Mouse (Mus musculus) lung, postnatal 14 days (tissue): ENCODE results near the gene Rfxap.
A peak's percentile ranks its signal among the peaks of the same experiment; 100 is the strongest.

Source experiments
- DNase-seq: peaks from one replicate; pipeline ENCODE4 v3.0.0; 2021

Gene Rfxap

GRCm38 (mm10) chr3:54807666-54808217, at the start of gene Rfxap:
TSS of gene Rfxap (minus strand) at chr3:54807791.
- DNase-seq: peak; percentile 97

GRCm38 (mm10) chr3:54835421-54835820, 27.8 kb upstream of the Rfxap start:
- no peak for DNase-seq

- no peak for DNase-seq
These were observed 24.9 kb upstream of the Rfxap start for GRCm38 (mm10) chr3:54832491-54832890.

- no peak for DNase-seq
These were observed 14.9 kb upstream of the Rfxap start for GRCm38 (mm10) chr3:54822526-54822925.

- peak; percentile 52 for DNase-seq
These were observed 7.7 kb upstream of the Rfxap start for GRCm38 (mm10) chr3:54815292-54815691.

- DNase-seq: no peak
These were observed 7.0 kb upstream of the Rfxap start for GRCm38 (mm10) chr3:54814622-54815021.

- no peak for DNase-seq
These were observed 5.9 kb upstream of the Rfxap start for GRCm38 (mm10) chr3:54813418-54813988.

- no peak for DNase-seq
These were observed 4.0 kb upstream of the Rfxap start for GRCm38 (mm10) chr3:54811616-54812015.

GRCm38 (mm10) chr3:54809111-54809510, 1.5 kb upstream of the Rfxap start:
- DNase-seq: no peak

- DNase-seq: no peak
These were observed 430 bp downstream of the Rfxap start for GRCm38 (mm10) chr3:54807061-54807661.

GRCm38 (mm10) chr3:54803713-54804112, 3.9 kb downstream of the Rfxap start:
- DNase-seq: no peak

- DNase-seq: peak; percentile 65
These were observed 10.4 kb downstream of the Rfxap start for GRCm38 (mm10) chr3:54797211-54797610.

- DNase-seq: peak; percentile 15
These were observed 11.8 kb downstream of the Rfxap start for GRCm38 (mm10) chr3:54795806-54796205.

GRCm38 (mm10) chr3:54795379-54795778, 12.2 kb downstream of the Rfxap start:
- no peak for DNase-seq

- DNase-seq: no peak
These were observed 13.8 kb downstream of the Rfxap start for GRCm38 (mm10) chr3:54793762-54794161.

GRCm38 (mm10) chr3:54791822-54792677, 15.5 kb downstream of the Rfxap start:
- no peak for DNase-seq

- no peak for DNase-seq
These were observed 17.0 kb downstream of the Rfxap start for GRCm38 (mm10) chr3:54790601-54791000.

GRCm38 (mm10) chr3:54775989-54776631, 31.5 kb downstream of the Rfxap start:
- no peak for DNase-seq

GRCm38 (mm10) chr3:54773613-54774012, 34.0 kb downstream of the Rfxap start:
- DNase-seq: no peak

- DNase-seq: no peak
These were observed 38.0 kb downstream of the Rfxap start for GRCm38 (mm10) chr3:54769349-54770275.

- DNase-seq: no peak
These were observed 39.0 kb downstream of the Rfxap start for GRCm38 (mm10) chr3:54768592-54768991.

- no peak for DNase-seq
These were observed 40.8 kb downstream of the Rfxap start for GRCm38 (mm10) chr3:54766811-54767210.
